Mouse (Mus musculus) MEL (cell line): ENCODE measurements around the gene Gm6583. TPM values are rescaled to one million over a fixed set of nuclear protein-coding genes. Genes with fewer than 3 reads are reported as not detected.

Source experiments
- DNase-seq: peaks from one replicate; pipeline ENCODE4 v3.0.0; 2011; ENCODE audit warnings: low read depth, low spot score
- H3K27ac ChIP-seq: 2 replicates; pipeline ENCODE4 v1.5.1; 2012; ENCODE audit warnings: low read depth, mild to moderate bottlenecking, control low read depth, low read length, moderate library complexity; ENCODE audit not compliant: control insufficient read depth
- H3K27me3 ChIP-seq, 2 experiments: fragments of 150-350 bp in 1 of 2; sonication (generic) in 1 of 2; 2 replicates each; pipeline ENCODE4 v1.6.1; 2012; ENCODE audit warnings: low read length in 2 of 2, mild to moderate bottlenecking in 2 of 2, improper control_type of control experiment in 1 of 2, moderate library complexity in 1 of 2; ENCODE audit not compliant: insufficient read depth in 2 of 2, control insufficient read depth in 1 of 2
- H3K36me3 ChIP-seq, 2 experiments: 2 replicates each; pipeline ENCODE4 v1.6.1; 2012 to 2014; ENCODE audit warnings: low read length in 2 of 2, improper control_type of control experiment in 1 of 2, inconsistent platforms in 1 of 2, mild to moderate bottlenecking in 1 of 2; ENCODE audit not compliant: insufficient read depth in 2 of 2, control insufficient read depth in 1 of 2
- H3K4me1 ChIP-seq, 2 experiments: fragments of 150-350 bp in 1 of 2; sonication (generic) in 1 of 2; 2 replicates each; pipeline ENCODE4 v1.6.1; 2012; ENCODE audit warnings: low read length in 2 of 2, improper control_type of control experiment in 1 of 2, mild to moderate bottlenecking in 1 of 2; ENCODE audit not compliant: insufficient read depth in 2 of 2, control insufficient read depth in 1 of 2
- H3K4me3 ChIP-seq, 2 experiments: fragments of 150-350 bp in 1 of 2; sonication (generic) in 1 of 2; 2 replicates each; pipeline ENCODE4 v1.5.1; 2012; ENCODE audit warnings: low read depth in 2 of 2, low read length in 2 of 2, mild to moderate bottlenecking in 2 of 2, moderate library complexity in 2 of 2, control low read depth in 1 of 2, improper control_type of control experiment in 1 of 2; ENCODE audit not compliant: control insufficient read depth in 1 of 2, insufficient read depth in 1 of 2
- H3K79me2 ChIP-seq: 2 replicates; pipeline ENCODE4 v1.6.1; 2012; ENCODE audit warnings: mild to moderate bottlenecking, low read length, moderate library complexity; ENCODE audit not compliant: control insufficient read depth, poor library complexity, insufficient read depth
- H3K9ac ChIP-seq: 2 replicates; pipeline ENCODE4 v1.6.1; 2012; ENCODE audit warnings: low read depth, mild to moderate bottlenecking, control low read depth, low read length, moderate library complexity; ENCODE audit not compliant: control insufficient read depth, poor library complexity, severe bottlenecking
- H3K9me3 ChIP-seq: fragments of 150-350 bp; sonication (generic); replicated peaks from 2 replicates; pipeline ENCODE4 v1.6.1; 2012; ENCODE audit warnings: mild to moderate bottlenecking, low read length, improper control_type of control experiment, moderate library complexity; ENCODE audit not compliant: insufficient read depth
- CTCF ChIP-seq, 3 experiments: IDR thresholded peaks in 2 of 3; conservative IDR thresholded peaks in 1 of 3; 2 replicates each; pipeline ENCODE4 v1.5.1; 2011 to 2012; ENCODE audit warnings: low read length in 3 of 3, low read depth in 2 of 3, mild to moderate bottlenecking in 2 of 3, improper control_type of control experiment in 1 of 3, inconsistent platforms in 1 of 3, mixed read lengths in 1 of 3, moderate library complexity in 1 of 3; ENCODE audit not compliant: control insufficient read depth in 1 of 3, insufficient read depth in 1 of 3, poor library complexity in 1 of 3, severe bottlenecking in 1 of 3
- EP300 ChIP-seq, 2 experiments: IDR thresholded peaks; 2 replicates each; pipeline ENCODE4 v1.6.1; 2011; ENCODE audit warnings: improper control_type of control experiment in 2 of 2, low read length in 2 of 2, low read depth in 1 of 2, mild to moderate bottlenecking in 1 of 2
- ETS1 ChIP-seq: IDR thresholded peaks from 2 replicates; pipeline ENCODE4 v1.6.1; 2012; ENCODE audit warnings: low read depth, mild to moderate bottlenecking, inconsistent platforms, low read length, improper control_type of control experiment, moderate library complexity
- GABPA ChIP-seq: IDR thresholded peaks from 2 replicates; pipeline ENCODE4 v1.6.1; 2012; ENCODE audit warnings: low read depth, mild to moderate bottlenecking, inconsistent platforms, low read length, improper control_type of control experiment, moderate library complexity
- GATA1 ChIP-seq: IDR thresholded peaks from 2 replicates; pipeline ENCODE4 v1.6.1; 2011; ENCODE audit warnings: low read depth, low read length, improper control_type of control experiment
- HCFC1 ChIP-seq: IDR thresholded peaks from 2 replicates; pipeline ENCODE4 v1.6.1; 2012; ENCODE audit warnings: low read depth, mild to moderate bottlenecking, inconsistent platforms, low read length, improper control_type of control experiment, moderate library complexity
- JUND ChIP-seq: IDR thresholded peaks from 2 replicates; pipeline ENCODE4 v1.6.1; 2011; ENCODE audit warnings: low read depth, mild to moderate bottlenecking, improper control_type of control experiment, low read length
- KAT2A ChIP-seq: conservative IDR thresholded peaks from 2 replicates; pipeline ENCODE4 v1.6.1; 2012; ENCODE audit warnings: low read depth, low read length, improper control_type of control experiment, inconsistent platforms
- MAFK ChIP-seq: IDR thresholded peaks from 2 replicates; pipeline ENCODE4 v1.6.1; 2011; ENCODE audit warnings: low read depth, mild to moderate bottlenecking, low read length, improper control_type of control experiment, borderline replicate concordance
- MAX ChIP-seq: IDR thresholded peaks from 2 replicates; pipeline ENCODE4 v1.6.1; 2011; ENCODE audit warnings: low read length, improper control_type of control experiment
- MYB ChIP-seq: IDR thresholded peaks from 2 replicates; pipeline ENCODE4 v1.6.1; 2011; ENCODE audit warnings: mild to moderate bottlenecking, low read depth, low read length, improper control_type of control experiment
- MYC ChIP-seq: IDR thresholded peaks from 2 replicates; pipeline ENCODE4 v1.6.1; 2011; ENCODE audit warnings: low read depth, mild to moderate bottlenecking, low read length, improper control_type of control experiment, moderate library complexity
- POLR2AphosphoS5 ChIP-seq: IDR thresholded peaks from 2 replicates; pipeline ENCODE4 v1.6.1; 2012; ENCODE audit warnings: low read depth, borderline replicate concordance, mild to moderate bottlenecking, inconsistent platforms, low read length, moderate library complexity, mixed read lengths
- RAD21 ChIP-seq: IDR thresholded peaks from 2 replicates; pipeline ENCODE4 v1.6.1; 2011; ENCODE audit warnings: mild to moderate bottlenecking, low read depth, low read length, improper control_type of control experiment
- SMC3 ChIP-seq: IDR thresholded peaks from 2 replicates; pipeline ENCODE4 v1.6.1; 2011; ENCODE audit warnings: low read depth, low read length, improper control_type of control experiment
- TBP ChIP-seq: IDR thresholded peaks from 2 replicates; pipeline ENCODE4 v1.8.0; 2011; ENCODE audit warnings: low read depth, low read length, improper control_type of control experiment
- USF1 ChIP-seq: IDR thresholded peaks from 2 replicates; pipeline ENCODE4 v1.6.1; 2014; ENCODE audit warnings: low read depth, mild to moderate bottlenecking, inconsistent platforms, low read length, improper control_type of control experiment, moderate library complexity
- USF2 ChIP-seq, 2 experiments: IDR thresholded peaks; 2 replicates each; pipeline ENCODE4 v1.6.1; 2011 to 2012; ENCODE audit warnings: improper control_type of control experiment in 2 of 2, low read length in 2 of 2, borderline replicate concordance in 1 of 2, inconsistent platforms in 1 of 2, low read depth in 1 of 2, mild to moderate bottlenecking in 1 of 2; ENCODE audit not compliant: insufficient read depth in 1 of 2
- ZNF384 ChIP-seq: IDR thresholded peaks from 2 replicates; pipeline ENCODE4 v1.6.1; 2012; ENCODE audit warnings: low read depth, mild to moderate bottlenecking, inconsistent platforms, low read length, improper control_type of control experiment
- polyA plus RNA-seq, 2 experiments: library from polyadenylated mRNA; stranded (reverse) in 1 of 2; unstranded in 1 of 2; fragments of >175 nt in 1 of 2; fragments of >200 nt in 1 of 2; gene quantifications; 2 replicates each; pipeline versions ENCODE4 v1.2.1 to v1.2.4; 2012; ENCODE audit warnings: low replicate concordance in 2 of 2, low read depth in 1 of 2; ENCODE audit not compliant: insufficient read length in 2 of 2, insufficient read depth in 1 of 2, missing spikeins in 1 of 2
- total RNA-seq: library from RNA; depleted of rRNA; stranded (reverse); fragments of 300-350 nt; gene quantifications from 2 replicates; pipeline ENCODE4 v1.2.3, GENCODE M21; 2012

Gene Gm6583
- total and polyA plus RNA-seq, 3 experiments, result 0.04 to 0.11 TPM; not detected in 1

DNA sequence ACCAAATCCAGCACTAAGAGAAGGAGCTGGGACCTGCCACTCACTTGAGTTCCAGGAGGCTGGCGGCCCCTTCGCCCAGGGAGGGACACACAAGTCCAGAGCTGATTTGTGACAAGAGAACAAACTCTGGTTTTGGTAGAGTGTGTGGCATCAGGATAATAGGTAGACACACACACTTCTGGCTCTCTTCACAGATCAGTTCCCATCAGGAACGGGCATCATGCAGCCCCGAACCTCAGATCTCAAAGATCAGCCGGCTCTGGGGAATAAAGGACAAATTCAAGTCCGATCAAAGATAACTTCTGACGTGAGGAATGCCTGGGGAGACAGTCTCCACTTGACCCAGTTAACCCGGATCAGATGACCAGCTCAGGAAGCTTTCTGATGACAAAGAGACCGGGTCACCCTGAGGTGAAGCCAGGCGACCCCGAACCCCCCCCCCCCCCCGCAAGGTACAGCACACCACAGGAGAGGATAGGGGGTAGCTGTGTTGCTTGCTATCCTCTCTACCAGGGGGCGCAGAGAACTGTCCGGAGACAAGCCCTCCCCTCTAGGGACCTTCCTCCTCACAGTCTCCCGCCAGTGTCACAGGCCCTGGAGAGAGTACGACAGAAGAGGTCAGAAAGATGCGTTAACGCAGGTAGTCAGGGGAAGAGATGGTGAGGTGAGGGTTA lies 38.0 kb upstream of the Gm6583 start:
- H3K9ac ChIP-seq, result no peak overlapping the region
- no peaks in the 10 kb centered on the region for H3K4me1 ChIP-seq
- H3K9me3 ChIP-seq, result no peaks in the 10 kb centered on the region
- TF ChIP-seq MAX (no peak), MYC (no peak), USF2 (IDR thresholded peaks at IDR 0.05; ENCODE audit: borderline replicate concordance in 1 of 2, insufficient read depth in 1 of 2, low read depth in 1 of 2, low read length in 2 of 2) (no peak), POLR2AphosphoS5 (no peak)
- no peak overlapping the region for H3K4me3 ChIP-seq
- H3K36me3 ChIP-seq, result no peaks in the 10 kb centered on the region
- H3K27ac ChIP-seq, result no peak overlapping the region
- DNase-seq, result no peak
- H3K27me3 ChIP-seq, result no peaks in the 10 kb centered on the region
- no peaks in the 10 kb centered on the region for H3K79me2 ChIP-seq

DNA sequence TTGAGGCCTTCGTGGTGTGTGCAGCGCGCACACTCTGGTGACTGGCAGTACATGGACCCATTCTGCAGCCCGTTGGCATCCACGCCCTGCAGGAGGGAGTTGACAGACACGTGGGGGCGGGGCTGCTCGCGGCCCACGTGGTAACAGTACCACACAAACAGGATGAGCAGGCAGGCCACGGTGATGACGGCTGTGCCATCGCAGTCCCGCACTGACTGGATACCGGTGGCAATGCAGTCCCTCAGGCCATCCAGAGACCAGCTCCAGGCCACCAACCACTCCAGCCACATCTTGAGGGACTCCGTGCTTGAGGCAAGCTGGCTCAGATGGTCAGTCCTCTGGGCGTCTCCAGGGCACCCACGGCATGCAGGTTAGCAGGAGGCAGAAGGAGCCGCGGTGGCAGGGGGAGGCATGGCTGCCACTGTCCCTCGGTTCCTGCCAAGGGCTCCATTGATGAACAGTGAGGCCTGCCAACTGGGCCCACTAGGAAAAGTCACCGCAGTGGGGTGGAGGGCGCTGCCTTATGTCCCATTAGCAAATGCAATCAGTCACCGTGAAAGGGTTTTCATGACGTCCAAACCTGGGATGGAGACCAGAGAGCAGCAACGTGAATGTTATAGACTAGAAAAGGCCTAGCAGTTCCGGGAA lies 36.0 kb upstream of the Gm6583 start:
- H3K4me1 ChIP-seq, result no peaks in the 10 kb centered on the region
- no peak for DNase-seq
- H3K9ac ChIP-seq, result no peak overlapping the region
- H3K4me3 ChIP-seq, result no peak overlapping the region
- H3K27me3 ChIP-seq, result no peaks in the 10 kb centered on the region
- no peaks in the 10 kb centered on the region for H3K36me3 ChIP-seq
- no peak overlapping the region for H3K27ac ChIP-seq
- TF ChIP-seq USF2 (IDR thresholded peaks at IDR 0.05; ENCODE audit: borderline replicate concordance in 1 of 2, insufficient read depth in 1 of 2, low read depth in 1 of 2, low read length in 2 of 2), result no peak
- TF ChIP-seq TBP, result no peak
- no peak for TF ChIP-seq JUND
- no peak for TF ChIP-seq KAT2A
- TF ChIP-seq CTCF (IDR thresholded peaks at IDR 0.05 in 2 of 3, conservative IDR thresholded peaks at IDR 0.05 in 1 of 3; ENCODE audit: control insufficient read depth in 1 of 3, insufficient read depth in 1 of 3, low read depth in 2 of 3, low read length in 3 of 3, poor library complexity in 1 of 3, severe bottlenecking in 1 of 3), result no peak
- TF ChIP-seq SMC3, result no peak
- TF ChIP-seq ETS1, result no peak
- no peak for TF ChIP-seq USF1
- TF ChIP-seq ZNF384, result no peak
- TF ChIP-seq MAFK, result no peak
- TF ChIP-seq MYC, result no peak
- no peak for TF ChIP-seq GATA1
- no peak for TF ChIP-seq GABPA
- TF ChIP-seq MYB, result no peak
- no peak for TF ChIP-seq EP300 (IDR thresholded peaks at IDR 0.05; ENCODE audit: low read depth in 1 of 2, low read length in 2 of 2)
- TF ChIP-seq RAD21, result no peak
- TF ChIP-seq HCFC1, result no peak
- H3K79me2 ChIP-seq, result no peaks in the 10 kb centered on the region
- H3K9me3 ChIP-seq, result no peaks in the 10 kb centered on the region
